Mouse (Mus musculus) granulocyte monocyte progenitor cell, adult 5-6 weeks (primary cell): ENCODE measurements around the gene Acot1. TPM values are rescaled to one million over a fixed set of nuclear protein-coding genes. Genes with fewer than 3 reads are reported as not detected.
A peak's percentile ranks its signal among the peaks of the same experiment; 100 is the strongest.
"Not testable (repeated sequence)": the region's sequence is repeated elsewhere in the genome, so short reads cannot be mapped to it uniquely, and the experiment has no call there.

ENCODE experiments used
- ATAC-seq: replicated peaks from 2 replicates; pipeline ENCODE4 v1.8.0; 2016; ENCODE audit warnings: mild to moderate bottlenecking, moderate TSS enrichment, inconsistent platforms; ENCODE audit not compliant: poor library complexity, severe bottlenecking
- total RNA-seq, 2 experiments: library from RNA; stranded (forward) in 1 of 2; stranded (reverse) in 1 of 2; fragments of 200-712, 200-1000 nt in 1 of 2; fragments of >200 nt in 1 of 2; fragmentation: Nextera tagmentation in 1 of 2; gene quantifications; 2 replicates each; pipeline ENCODE4 v1.2.3; 2014 to 2017

The Acot1 gene
- total RNA-seq, 2 experiments from 2014 or later = 9.6 to 16.2 TPM

DNA sequence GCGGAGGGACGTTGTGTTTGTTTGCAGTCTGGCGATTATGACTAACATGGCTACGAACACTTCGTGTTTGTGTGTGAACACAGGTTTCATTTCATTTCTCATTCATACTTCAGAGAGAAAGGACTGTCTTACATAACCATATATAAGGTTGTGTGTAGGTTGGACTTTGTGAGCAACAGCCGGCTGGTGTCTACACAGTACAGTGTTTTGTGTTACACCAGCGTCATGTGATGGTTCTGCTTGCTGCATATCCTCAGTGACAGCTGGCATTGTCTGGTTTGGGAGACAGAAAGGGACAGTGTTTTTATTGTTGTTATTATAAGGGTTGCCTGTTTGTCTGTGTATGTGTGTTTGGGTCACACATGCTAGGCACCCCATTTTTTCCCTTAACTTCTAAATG, 4.4 kb downstream of the Acot1 start:
- ATAC-seq = no peak

DNA sequence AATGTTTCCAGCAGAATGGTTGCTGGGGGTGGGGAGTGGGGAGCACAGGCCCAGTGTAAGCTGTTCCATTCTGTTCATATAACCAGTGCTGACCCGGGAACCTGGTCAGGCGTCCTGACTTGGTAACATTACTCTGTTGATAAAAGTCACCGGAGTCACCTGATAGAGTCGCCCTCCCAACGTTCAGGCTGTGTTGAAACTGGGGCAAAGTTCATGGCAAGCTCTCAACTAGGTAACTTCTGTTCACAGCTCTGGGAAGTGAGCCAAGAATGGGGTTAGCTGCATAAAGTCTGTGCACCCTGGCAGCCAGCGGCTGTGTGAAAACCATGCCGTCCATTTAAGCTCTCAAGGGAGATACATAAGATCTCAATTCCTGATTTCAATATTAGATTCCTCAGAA, 11.2 kb downstream of the Acot1 start:
- ATAC-seq = peak; percentile 74

DNA sequence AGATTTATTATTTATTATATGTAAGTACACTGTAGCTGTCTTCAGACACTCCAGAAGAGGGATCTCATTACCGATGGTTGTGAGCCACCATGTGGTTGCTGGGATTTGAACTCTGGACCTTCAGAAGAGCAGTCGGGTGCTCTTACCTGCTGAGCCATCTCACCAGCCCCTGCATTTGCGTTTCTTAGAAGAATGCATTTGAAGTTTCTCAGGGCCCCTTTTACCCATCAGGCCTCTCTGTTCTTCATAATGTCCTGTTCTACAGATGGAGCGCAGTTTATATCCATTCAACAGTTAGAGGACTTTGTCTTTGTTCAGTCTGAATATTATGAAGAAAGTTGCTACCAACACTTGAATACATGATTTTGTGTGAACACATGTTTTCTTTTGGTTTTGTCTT, 13.0 kb downstream of the Acot1 start:
- not testable (repeated sequence) for ATAC-seq

DNA sequence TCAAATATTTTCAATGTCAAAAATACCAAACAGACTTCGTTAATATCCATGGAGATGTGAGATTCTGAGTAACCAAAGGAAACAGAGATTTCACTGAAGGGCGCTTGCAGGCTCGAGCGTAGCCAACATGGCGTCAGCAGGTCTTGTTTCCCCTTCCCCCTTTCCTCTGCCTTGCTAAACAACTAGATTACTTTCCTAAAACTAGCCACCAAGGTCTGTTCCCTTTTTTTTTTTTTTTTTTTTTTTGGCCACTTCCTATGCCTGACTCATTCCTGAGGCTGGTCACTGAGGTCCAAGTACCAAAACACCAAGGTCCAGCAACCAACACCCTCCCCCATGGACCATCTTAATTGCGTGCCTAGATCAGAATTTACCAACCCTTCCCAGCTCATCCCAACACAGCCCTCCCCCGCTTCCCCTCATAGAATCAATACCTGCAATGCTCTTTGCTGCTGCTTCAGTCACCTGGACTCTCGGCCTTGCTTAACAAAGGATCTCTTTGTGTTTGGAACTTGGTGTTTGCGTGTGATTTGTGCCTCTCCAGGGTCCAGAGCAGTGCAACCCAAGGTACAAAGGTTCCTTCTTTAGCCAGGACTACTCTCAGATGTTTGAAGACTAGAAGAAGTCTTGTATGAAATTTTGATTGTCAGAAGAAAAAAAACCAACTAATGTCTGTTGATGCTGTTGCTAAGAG, 13.9 kb downstream of the Acot1 start:
- ATAC-seq = peak; percentile 65

DNA sequence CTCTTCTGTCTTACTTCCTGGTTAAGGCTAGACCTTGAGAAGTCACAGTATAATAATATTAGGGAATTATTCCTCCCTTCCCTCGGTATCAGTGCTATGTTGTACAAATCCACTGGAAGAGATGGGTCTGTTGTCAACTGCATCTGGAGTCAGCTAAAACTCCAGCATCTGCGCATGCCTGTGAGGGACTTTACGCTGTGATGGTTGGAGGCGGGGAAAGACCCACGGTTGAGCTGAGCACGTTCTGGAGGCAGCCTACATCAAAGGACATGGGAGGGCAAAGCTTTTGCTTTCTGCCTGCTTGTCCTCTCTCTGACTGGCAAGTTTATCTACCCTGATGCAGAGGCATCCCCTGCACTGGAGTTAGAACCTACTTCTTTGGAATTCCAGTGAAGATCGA, 16.6 kb downstream of the Acot1 start:
- no peak for ATAC-seq

DNA sequence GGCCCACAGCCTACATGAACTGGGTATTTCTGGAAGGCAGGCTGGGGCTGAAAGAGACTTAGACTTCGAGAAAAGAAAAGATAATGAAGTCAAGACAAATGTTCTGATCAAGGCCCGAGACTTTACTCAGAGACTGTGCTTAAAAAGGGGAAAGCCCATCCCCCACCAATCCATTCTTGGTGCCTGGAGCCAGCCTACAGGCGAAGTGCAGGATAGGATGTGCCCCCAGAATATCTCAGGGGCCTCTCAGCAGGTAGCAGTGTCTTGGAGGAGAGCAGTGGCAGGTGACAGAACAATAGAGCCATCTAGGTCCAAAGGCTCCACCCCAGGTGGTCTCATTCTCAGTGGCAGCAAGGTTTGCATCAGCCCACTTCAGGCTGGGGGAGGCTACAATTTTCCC, 19.0 kb downstream of the Acot1 start:
- ATAC-seq = not testable (repeated sequence)

DNA sequence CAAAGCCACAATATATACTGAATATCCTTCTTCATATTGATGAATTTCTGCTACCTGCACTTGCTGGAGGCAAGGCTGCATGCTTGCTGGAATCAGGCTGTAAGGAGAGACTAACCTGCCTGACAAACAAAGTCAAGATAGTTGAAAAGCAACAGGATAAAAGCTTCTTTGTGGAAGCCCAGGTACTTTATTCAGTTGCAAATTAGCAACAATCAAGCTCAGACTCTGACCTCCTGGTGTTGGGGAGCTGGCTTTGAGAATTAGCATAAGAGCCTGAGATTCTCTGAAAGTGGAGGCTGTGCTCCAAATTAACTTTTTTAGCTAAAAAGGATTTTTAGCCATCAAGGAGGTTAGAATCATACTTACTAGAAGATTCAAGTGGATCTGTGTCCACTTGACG, 19.8 kb downstream of the Acot1 start:
- not testable (repeated sequence) for ATAC-seq

DNA sequence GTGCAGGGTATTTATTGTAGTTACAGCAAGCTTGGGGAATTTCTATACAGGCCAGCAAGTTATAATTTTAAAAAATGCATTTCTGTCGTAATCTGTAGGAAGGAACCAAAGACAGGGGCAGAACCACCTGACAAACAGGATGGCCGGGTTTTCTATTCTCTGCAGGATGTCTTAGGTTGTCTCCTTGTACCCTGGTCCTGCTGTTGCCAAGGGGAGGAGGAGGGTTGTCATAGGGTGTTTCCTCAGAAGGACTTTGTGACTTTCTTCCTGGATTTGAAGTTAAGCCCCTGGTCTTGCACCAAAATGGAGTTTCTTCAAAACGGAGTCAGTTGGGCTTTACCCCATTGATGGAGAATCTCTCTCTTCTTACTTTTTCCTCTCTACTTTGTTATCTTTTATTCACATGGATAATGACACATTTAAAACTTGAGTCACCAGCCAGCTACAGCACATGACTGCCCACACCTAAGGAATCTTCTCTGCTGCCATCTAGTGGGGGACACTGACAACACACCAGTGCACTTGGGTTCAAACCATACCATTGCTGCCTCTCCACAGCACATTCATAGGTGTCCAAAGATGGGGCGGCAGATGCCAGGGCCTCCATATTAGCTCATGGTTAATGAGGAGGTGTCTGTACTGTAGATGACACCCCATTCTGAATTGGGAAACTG, 21.5 kb downstream of the Acot1 start:
- peak; percentile 91 for ATAC-seq

DNA sequence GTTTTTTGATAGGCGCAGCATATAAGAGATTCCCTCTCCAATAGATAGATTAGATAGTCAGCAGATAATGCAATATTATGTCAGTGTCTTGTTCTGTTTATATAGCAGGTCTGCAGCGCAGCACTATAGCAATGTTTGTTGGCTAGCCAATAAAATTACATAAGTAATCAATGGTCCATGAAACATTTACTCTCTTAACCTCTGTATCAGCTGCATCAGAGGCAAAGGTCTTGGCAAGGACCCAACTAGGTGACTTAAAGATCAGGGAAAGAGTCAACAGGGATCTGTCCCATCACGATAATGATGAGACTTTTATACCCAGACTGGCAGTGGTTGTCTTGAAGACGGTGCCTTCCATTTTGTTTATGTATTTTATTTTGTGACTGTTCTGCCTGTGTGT, 23.6 kb downstream of the Acot1 start:
- ATAC-seq = no peak

DNA sequence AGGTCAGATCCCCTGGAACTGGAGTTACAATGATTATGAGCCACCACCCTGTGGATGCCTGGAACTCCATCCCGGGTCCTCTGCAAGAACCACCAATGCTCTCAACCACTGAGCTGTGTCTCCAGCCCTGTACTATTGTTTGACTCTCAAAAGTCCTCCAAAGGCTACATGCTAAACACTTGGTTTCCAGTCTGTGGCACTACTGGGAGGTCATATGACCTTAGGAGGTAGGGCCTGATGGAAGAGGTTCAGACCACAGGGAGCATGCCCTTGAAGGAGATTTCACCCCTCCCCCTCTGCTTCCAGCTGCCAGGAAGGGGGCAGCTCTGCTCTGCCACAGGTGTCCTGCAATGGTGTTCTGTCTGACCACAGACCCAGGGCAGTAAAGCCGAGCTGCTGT, 24.0 kb downstream of the Acot1 start:
- ATAC-seq = 0 out of 2 replicates have a peak, but pooled peaks have one; percentile 9

DNA sequence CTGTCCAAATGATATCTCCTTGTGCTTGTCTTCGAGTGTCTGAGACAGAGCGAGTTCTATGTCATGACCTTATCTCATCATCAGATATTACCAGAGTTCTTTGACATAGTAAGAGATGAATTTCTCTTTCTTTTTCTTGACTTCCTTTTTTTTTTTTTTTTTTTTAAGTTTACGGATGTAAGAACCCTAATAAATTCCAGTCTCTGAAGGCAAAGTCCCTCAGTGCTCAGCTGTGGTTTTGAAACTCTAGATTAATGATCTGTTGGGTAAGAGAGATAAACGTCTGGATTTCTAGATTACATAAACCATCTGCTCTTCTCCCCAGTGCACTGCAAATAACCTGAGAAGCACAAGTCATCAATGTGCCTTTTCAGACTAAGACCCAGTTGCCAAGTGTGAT, 24.8 kb downstream of the Acot1 start:
- peak; percentile 60 for ATAC-seq

DNA sequence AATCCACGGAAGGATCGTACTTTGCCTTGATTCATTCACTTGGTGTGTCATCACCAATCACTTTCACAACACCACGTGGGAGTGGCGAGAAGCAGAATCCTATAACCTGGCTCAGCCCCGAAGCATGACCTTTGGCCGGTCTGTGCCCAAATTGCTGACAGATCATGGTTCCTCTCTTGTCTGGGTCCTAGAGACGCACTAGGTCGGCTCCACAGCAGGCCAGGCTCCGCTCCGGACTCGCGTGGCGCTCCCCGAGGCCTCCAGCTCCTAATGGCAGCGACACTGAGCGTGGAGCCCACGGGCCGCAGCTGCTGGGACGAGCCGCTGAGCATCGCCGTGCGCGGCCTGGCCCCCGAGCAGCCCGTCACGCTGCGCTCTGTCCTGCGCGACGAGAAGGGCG, 29.0 kb downstream of the Acot1 start, which contains the start of gene Acot4:
TSS of gene Acot4 (plus strand) at position 139 of the 400 bp plus-strand sequence.
- peak; percentile 48 for ATAC-seq

DNA sequence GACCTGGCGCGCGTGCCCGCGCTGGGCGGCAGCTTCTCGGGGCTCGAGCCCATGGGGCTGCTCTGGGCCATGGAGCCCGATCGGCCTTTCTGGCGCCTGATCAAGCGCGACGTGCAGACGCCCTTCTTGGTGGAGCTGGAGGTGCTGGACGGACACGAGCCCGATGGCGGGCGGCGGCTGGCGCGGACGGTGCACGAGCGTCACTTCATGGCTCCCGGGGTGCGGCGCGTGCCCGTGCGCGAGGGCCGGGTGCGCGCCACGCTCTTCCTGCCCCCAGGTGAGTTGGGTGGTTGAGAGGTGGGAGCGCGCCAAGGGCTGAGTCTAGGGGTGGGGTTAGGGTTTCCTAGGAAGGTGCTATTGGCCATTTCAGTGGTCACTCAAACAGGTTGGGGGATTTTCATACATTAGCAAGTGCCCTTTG, 29.4 kb downstream of the Acot1 start, which contains the start of gene Gm49366:
TSS of gene Gm49366 (plus strand) at position 245 of the 421 bp plus-strand sequence.
- not testable (repeated sequence) for ATAC-seq

DNA sequence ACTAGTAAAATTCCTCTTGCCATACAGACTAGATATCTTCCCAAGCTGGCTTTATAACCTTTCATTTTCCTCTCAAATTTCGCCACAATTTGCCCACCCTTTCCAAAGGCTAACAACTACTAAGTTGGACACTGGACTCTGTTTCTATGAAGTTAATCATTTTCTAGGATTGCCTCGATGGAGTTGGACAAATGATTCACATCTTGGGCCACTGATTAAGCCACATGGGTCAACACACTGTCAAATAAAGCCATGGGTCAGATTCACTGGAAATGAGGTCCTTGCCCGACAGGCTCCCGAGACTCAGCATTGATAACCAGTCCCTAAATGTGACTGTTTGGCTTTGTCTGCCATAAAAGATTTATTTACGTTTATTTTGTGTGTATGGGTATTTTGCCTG, 33.0 kb downstream of the Acot1 start:
- no peak for ATAC-seq

DNA sequence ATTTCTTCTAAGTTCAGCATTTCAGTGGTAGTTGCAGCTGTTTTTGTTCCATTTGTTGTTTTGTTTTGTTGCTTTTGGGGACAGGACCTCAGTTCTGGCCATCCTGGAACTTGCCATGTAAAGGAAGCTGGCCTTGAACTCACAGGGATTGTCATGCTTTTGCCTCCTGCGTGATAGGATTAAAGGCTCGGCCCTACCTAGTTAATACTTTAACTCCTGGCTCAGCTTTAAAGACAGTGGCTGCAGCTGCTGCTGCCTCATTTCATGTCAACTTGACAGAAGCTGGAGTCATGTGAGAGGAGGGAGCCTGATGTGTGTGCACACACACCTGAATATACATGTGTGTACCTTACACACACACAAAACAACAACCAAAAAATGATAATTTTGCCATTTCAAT, 34.8 kb downstream of the Acot1 start:
- no peak for ATAC-seq

DNA sequence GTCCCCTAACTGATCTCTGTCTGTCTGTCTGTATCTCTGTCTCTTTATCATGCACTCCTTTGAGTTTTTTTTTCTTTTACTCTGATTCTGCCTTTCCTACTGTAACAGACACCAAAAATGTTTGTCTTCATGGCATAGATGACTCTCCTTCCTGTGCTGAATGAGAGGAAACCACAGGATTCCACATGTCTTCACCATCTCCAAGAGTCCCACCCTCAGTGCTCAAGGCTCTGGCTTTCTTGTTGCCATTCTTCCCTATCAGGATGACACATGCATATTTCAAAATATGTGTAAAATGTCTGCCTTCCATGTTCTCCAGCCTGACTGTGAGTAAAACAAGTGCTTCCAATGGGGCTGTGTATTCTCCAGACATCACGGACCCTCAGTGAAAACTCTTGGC, 37.6 kb downstream of the Acot1 start:
- ATAC-seq = no peak

DNA sequence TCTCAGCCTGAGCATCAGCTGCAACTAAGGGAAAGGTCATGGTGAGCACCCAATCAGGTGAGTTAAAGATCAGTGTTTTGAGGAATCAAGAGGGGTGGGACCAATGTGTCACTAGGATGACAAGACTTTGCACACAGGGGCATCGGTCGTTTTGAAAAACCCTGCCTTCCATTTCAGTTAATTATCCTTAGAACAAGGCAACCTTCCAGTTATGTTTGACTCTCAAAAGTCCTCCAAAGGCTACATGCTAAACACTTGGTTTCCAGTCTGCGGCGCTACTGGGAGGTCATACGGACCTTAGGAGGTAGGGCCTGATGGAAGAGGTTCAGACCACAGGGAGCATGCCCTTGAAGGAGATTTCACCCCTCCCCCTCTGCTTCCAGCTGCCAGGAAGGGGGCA, 41.5 kb downstream of the Acot1 start:
- not testable (repeated sequence) for ATAC-seq

DNA sequence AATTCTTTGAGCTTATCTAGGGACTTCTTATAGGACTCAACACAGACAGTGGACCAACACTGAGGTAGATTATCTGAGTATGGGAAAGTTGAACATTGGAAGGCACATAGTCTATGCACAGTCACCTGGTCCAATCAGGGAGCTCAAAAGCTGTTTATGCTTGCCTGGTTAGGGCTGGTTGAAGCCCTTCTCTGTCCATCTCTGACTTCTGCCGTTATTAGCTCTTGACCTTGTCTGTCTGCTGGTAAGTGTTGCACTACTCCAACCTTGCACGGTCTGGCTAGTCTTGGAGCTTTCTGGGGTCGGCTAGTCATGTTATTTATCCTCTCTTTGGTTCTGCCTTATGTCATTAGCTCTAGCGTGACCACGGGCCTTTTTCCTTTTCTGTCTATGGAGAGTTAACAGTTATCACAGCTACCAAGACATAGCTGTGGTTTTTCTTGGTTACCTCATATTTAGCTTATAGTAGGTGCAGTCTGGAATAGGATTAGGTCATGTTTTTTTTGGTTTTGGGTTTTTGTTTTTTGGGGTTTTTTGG, 42.7 kb downstream of the Acot1 start, which contains the start of gene Acot3:
TSS of gene Acot3 (plus strand) at position 208 of the 538 bp plus-strand sequence.
- no peak for ATAC-seq

DNA sequence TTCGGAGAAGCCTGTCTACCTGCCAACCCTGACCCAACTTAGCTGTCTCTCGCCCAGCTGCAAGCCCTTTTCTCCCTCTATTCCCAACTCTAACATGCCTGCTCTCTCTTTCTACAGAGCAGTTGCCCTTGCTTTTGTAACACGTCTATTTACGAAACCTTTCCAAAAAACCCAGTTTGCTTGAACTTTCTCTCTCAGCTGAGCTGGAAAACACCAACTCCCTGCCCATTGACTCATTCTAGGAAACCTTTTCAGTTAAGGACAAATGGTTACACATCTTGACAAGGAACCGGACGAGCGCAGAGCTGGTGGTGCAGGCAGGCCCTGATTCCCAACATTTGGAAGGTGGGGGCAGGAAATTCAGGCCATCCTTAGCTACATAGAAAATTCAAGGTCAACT, 43.3 kb downstream of the Acot1 start:
- no peak for ATAC-seq

DNA sequence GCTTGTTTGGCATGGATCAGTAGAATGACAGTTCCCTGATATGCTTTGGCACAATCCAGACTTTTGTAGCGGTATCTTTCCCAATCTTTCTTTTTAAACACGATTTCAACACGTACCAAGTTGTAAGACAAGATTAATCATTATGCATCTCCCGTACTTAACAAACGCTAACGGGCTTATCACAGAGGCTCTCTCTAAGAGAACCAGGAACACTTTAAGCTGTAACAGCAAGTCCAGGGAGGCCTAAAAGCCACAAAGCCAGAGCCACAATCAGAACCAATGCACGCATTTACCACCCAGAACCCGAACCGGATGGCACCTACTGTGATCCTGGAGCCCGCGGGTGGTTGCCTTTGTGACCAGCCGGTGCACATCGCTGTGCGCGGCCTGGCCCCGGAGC, 43.9 kb downstream of the Acot1 start:
- ATAC-seq = no peak

DNA sequence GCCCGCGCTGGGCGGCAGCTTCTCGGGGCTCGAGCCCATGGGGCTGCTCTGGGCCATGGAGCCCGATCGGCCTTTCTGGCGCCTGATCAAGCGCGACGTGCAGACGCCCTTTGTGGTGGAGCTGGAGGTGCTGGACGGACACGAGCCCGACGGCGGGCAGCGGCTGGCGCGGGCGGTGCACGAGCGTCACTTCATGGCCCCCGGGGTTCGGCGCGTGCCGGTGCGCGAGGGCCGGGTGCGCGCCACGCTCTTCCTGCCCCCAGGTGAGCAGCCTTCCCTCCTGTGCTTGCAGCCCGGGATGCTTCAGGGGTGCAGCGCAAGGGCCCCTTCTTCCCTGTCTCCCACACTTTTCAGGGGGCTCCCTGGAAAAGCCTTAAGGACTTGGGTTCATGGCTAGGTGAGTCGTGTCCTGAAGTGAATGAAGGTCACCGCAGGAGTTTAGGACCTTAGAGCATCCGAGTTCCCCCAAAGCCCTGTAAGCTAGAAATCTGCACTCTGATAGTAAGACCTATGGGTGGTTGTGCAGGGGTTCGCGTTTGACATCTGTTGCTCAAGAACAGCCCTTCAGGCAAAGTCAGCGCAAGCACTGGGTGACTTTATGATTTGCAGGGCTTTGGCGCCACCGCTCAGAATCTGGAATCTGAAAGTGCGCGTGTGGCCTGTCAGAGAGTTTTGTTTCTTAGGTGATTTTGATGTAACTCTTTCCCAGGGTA, 44.5 kb downstream of the Acot1 start:
- peak; percentile 35; the same call in 1 of the 2 replicates for ATAC-seq
